Mouse (Mus musculus) stomach, adult 2 months (tissue): Measurements from ENCODE around the gene Elovl5. TPM values are rescaled to one million over a fixed set of nuclear protein-coding genes. Genes with fewer than 3 reads are reported as not detected.

Source experiments
- polyA plus RNA-seq: library from polyadenylated mRNA; depleted of rRNA; stranded (reverse); fragments of >200 nt; gene quantifications from 2 replicates; pipeline ENCODE4 v1.2.3, GENCODE M21; 2012; rRNA removed

Gene Elovl5
- 5.2 and 7.1 TPM in 2 replicates for polyA plus RNA-seq

DNA sequence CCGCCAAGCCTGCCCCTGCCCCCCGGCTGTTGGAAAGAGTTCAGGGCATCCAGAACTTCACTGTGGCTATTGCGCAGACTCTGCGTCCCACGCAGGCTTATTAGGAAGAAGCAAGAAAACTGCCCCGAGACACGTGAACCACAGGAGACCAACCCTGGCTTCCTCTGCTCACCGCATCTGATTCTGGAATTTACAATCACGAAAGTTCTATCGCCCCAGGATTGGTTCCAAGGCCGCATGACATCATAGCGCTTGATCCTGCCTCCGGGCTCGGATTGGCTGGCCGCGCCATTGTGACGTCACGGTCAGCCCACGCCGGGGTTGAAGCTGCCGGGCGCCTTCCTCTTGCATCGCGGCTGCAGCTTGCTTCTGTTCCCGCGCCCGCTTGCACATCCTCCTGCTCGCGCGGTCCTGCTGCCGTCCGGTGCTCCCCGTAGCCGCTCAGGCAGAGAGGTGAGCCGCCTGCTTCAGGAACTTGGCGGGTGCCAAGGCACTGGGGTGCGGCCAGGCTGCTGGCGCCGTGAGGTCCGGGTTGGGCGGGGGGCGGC is at the start of gene Elovl5:
Gene Elovl5, plus strand, starts transcription at position 291 of the 548 bp plus-strand sequence.

Other genes with a start within 250 kb of the Elovl5 start
- gene Gclc, start 162.8 kb upstream of the Elovl5 start, polyA plus RNA-seq = 11.5 and 11.8 TPM in 2 replicates
- not detected in 2 replicates for gene Gcm1, start 134.6 kb downstream of the Elovl5 start, polyA plus RNA-seq
- gene Fbxo9, start 191.7 kb downstream of the Elovl5 start, polyA plus RNA-seq = 59.6 and 73.7 TPM in 2 replicates
- 16.3 and 16.4 TPM in 2 replicates for gene Ick, start 191.8 kb downstream of the Elovl5 start, polyA plus RNA-seq